Mouse (Mus musculus): ENCODE measurements around the gene Xrcc6. TPM values are rescaled to one million over a fixed set of nuclear protein-coding genes. Genes with fewer than 3 reads are reported as not detected.

Xrcc6 gene
- polyA plus RNA-seq, 1 experiment from 2014 or later: 58.4 TPM

- Histone ChIP-seq H3K27ac (no peak overlapping the region), H3K36me3 (no peaks in the 10 kb centered on the region), H3K4me2 (replicated peaks) (no peak overlapping the region), H3K4me3 (no peak overlapping the region), H3K4me1 (peaks cover 5% of the 10 kb centered on the region; the same call in 1 of the 2 replicates), H3K9me3 (replicated peaks) (no peaks in the 10 kb centered on the region; the same call in 1 of the 2 replicates), H3K27me3 (peaks cover 39% of the 10 kb centered on the region), H3K9ac (no peak overlapping the region)
- 89% methylated on average over 26 of the region's 26 CpGs for WGBS
- no peak for ATAC-seq (ENCODE audit: low FRiP score)
Measured at GRCm38 (mm10) chr15:82071816-82072469, 84.3 kb downstream of the Xrcc6 start.

GRCm38 (mm10) chr15:82073490-82073889 is 85.9 kb downstream of the Xrcc6 start:
- no peak for ATAC-seq (ENCODE audit: low FRiP score)
- WGBS: 92% methylated on average over 7 of the region's 7 CpGs
- Histone ChIP-seq H3K9me3 (replicated peaks) (no peaks in the 10 kb centered on the region; the same call in 1 of the 2 replicates), H3K36me3 (no peaks in the 10 kb centered on the region), H3K9ac (no peak overlapping the region), H3K4me2 (replicated peaks) (no peak overlapping the region), H3K4me1 (peaks cover 5% of the 10 kb centered on the region; the same call in 1 of the 2 replicates), H3K27me3 (peaks cover 38% of the 10 kb centered on the region), H3K27ac (no peak overlapping the region), H3K4me3 (no peak overlapping the region)

GRCm38 (mm10) chr15:82079883-82080282 is 92.2 kb downstream of the Xrcc6 start:
- no peak overlapping the region for H3K4me3 ChIP-seq
- H3K4me2 ChIP-seq (replicated peaks): no peak overlapping the region
- WGBS: 64% methylated on average over 10 of the region's 10 CpGs
- H3K4me1 ChIP-seq: no peaks in the 10 kb centered on the region
- no peaks in the 10 kb centered on the region for H3K36me3 ChIP-seq
- H3K27ac ChIP-seq: no peak overlapping the region
- H3K9me3 ChIP-seq (replicated peaks): no peaks in the 10 kb centered on the region
- ATAC-seq (ENCODE audit: low FRiP score): no peak
- no peak overlapping the region for H3K9ac ChIP-seq
- peaks cover 6% of the 10 kb centered on the region; the same call in 1 of the 2 replicates for H3K27me3 ChIP-seq

GRCm38 (mm10) chr15:82081161-82081560 is 93.5 kb downstream of the Xrcc6 start:
- no peak for ATAC-seq (ENCODE audit: low FRiP score)
- 33% methylated on average over 7 of the region's 7 CpGs for WGBS

GRCm38 (mm10) chr15:82085606-82086005 is 98.0 kb downstream of the Xrcc6 start:
- WGBS: 90% methylated on average over 9 of the region's 9 CpGs
- ATAC-seq (ENCODE audit: low FRiP score): no peak
- Histone ChIP-seq H3K27me3 (no peaks in the 10 kb centered on the region; the same call in none of the 2 replicates), H3K9me3 (replicated peaks) (no peaks in the 10 kb centered on the region), H3K9ac (no peak overlapping the region), H3K4me1 (0 out of 2 replicates have a peak, but pooled peaks cover 3% of the 10 kb centered on the region), H3K36me3 (no peaks in the 10 kb centered on the region), H3K4me2 (replicated peaks) (no peak overlapping the region), H3K27ac (no peak overlapping the region), H3K4me3 (no peak overlapping the region)

More at GRCm38 (mm10) chr15:82081161-82081560, 93.5 kb downstream of the Xrcc6 start:
- H3K27ac ChIP-seq: no peak overlapping the region
- H3K4me3 ChIP-seq: no peak overlapping the region
- no peak overlapping the region for H3K9ac ChIP-seq
- no peaks in the 10 kb centered on the region for H3K4me1 ChIP-seq
- no peaks in the 10 kb centered on the region for H3K36me3 ChIP-seq
- H3K9me3 ChIP-seq (replicated peaks): no peaks in the 10 kb centered on the region
- H3K4me2 ChIP-seq (replicated peaks): no peak overlapping the region
- peaks cover 6% of the 10 kb centered on the region for H3K27me3 ChIP-seq

GRCm38 (mm10) chr15:82086131-82086530 is 98.5 kb downstream of the Xrcc6 start:
- Histone ChIP-seq H3K27ac (no peak overlapping the region), H3K9ac (no peak overlapping the region), H3K4me1 (0 out of 2 replicates have a peak, but pooled peaks cover 3% of the 10 kb centered on the region), H3K36me3 (no peaks in the 10 kb centered on the region), H3K9me3 (replicated peaks) (no peaks in the 10 kb centered on the region), H3K27me3 (no peaks in the 10 kb centered on the region; the same call in none of the 2 replicates), H3K4me2 (replicated peaks) (no peak overlapping the region), H3K4me3 (no peak overlapping the region)
- 83% methylated on average over 12 of the region's 12 CpGs for WGBS
- no peak for ATAC-seq (ENCODE audit: low FRiP score)

- Histone ChIP-seq H3K4me2 (replicated peaks) (no peak overlapping the region), H3K36me3 (no peaks in the 10 kb centered on the region), H3K4me3 (no peak overlapping the region), H3K9ac (no peak overlapping the region), H3K27me3 (no peaks in the 10 kb centered on the region; the same call in none of the 2 replicates), H3K27ac (no peak overlapping the region), H3K4me1 (0 out of 2 replicates have a peak, but pooled peaks cover 3% of the 10 kb centered on the region), H3K9me3 (replicated peaks) (no peaks in the 10 kb centered on the region)
- WGBS: 12% methylated on average over 10 of the region's 10 CpGs
- ATAC-seq (ENCODE audit: low FRiP score): no peak
Measured at GRCm38 (mm10) chr15:82087266-82087665, 99.6 kb downstream of the Xrcc6 start.

Other genes starting within 250 kb of the Xrcc6 start
- 51.6 and 52.1 TPM in 2 replicates for gene Zc3h7b, start 242.8 kb upstream of the Xrcc6 start, polyA plus RNA-seq (2016; fragmentation: Nextera tagmentation; extraction: Ambion mirVana)
- gene Rangap1, start 242.3 kb upstream of the Xrcc6 start, polyA plus RNA-seq (2016; fragmentation: Nextera tagmentation; extraction: Ambion mirVana): 131 and 134 TPM in 2 replicates
- gene Tef, start 185.4 kb upstream of the Xrcc6 start, polyA plus RNA-seq (2016; fragmentation: Nextera tagmentation; extraction: Ambion mirVana): 30.0 and 31.9 TPM in 2 replicates
- 20.4 and 21.2 TPM in 2 replicates for gene Tob2, start 129.0 kb upstream of the Xrcc6 start, polyA plus RNA-seq (2016; fragmentation: Nextera tagmentation; extraction: Ambion mirVana)
- gene Phf5a, start 115.9 kb upstream of the Xrcc6 start, polyA plus RNA-seq (2016; fragmentation: Nextera tagmentation; extraction: Ambion mirVana): 102 and 115 TPM in 2 replicates
- 193 TPM in 2 replicates for gene Aco2, start 115.5 kb upstream of the Xrcc6 start, polyA plus RNA-seq (2016; fragmentation: Nextera tagmentation; extraction: Ambion mirVana)
- 58.0 and 58.4 TPM in 2 replicates for gene Polr3h, start 61.6 kb upstream of the Xrcc6 start, polyA plus RNA-seq (2016; fragmentation: Nextera tagmentation; extraction: Ambion mirVana)
- 48.0 and 57.1 TPM in 2 replicates for gene Csdc2, start 51.1 kb upstream of the Xrcc6 start, polyA plus RNA-seq (2016; fragmentation: Nextera tagmentation; extraction: Ambion mirVana)
- gene Pmm1, start 26.9 kb upstream of the Xrcc6 start, polyA plus RNA-seq (2016; fragmentation: Nextera tagmentation; extraction: Ambion mirVana): 30.7 and 32.3 TPM in 2 replicates
- gene 1700029P11Rik, start 7.3 kb upstream of the Xrcc6 start, polyA plus RNA-seq (2016; fragmentation: Nextera tagmentation; extraction: Ambion mirVana): not detected in 2 replicates
- 41.4 and 42.3 TPM in 2 replicates for gene Desi1, start 46.0 kb downstream of the Xrcc6 start, polyA plus RNA-seq (2016; fragmentation: Nextera tagmentation; extraction: Ambion mirVana)
- gene Snu13, start 59.8 kb downstream of the Xrcc6 start, polyA plus RNA-seq (2016; fragmentation: Nextera tagmentation; extraction: Ambion mirVana): 169 and 192 TPM in 2 replicates
- not detected in 2 replicates for gene 4930407I10Rik, start 71.3 kb downstream of the Xrcc6 start, polyA plus RNA-seq (2016; fragmentation: Nextera tagmentation; extraction: Ambion mirVana)
- 0.14 TPM in 1 of 2 replicates, not detected in the other for gene Mei1, start 82.2 kb downstream of the Xrcc6 start, polyA plus RNA-seq (2016; fragmentation: Nextera tagmentation; extraction: Ambion mirVana)
- 17.0 and 17.1 TPM in 2 replicates for gene Ccdc134, start 140.1 kb downstream of the Xrcc6 start, polyA plus RNA-seq (2016; fragmentation: Nextera tagmentation; extraction: Ambion mirVana)
- 230 and 244 TPM in 2 replicates for gene Srebf2, start 159.3 kb downstream of the Xrcc6 start, polyA plus RNA-seq (2016; fragmentation: Nextera tagmentation; extraction: Ambion mirVana)
- gene Shisa8, start 225.0 kb downstream of the Xrcc6 start, polyA plus RNA-seq (2016; fragmentation: Nextera tagmentation; extraction: Ambion mirVana): 1.6 and 1.7 TPM in 2 replicates
- 0.18 and 0.34 TPM in 2 replicates for gene Tnfrsf13c, start 236.5 kb downstream of the Xrcc6 start, polyA plus RNA-seq (2016; fragmentation: Nextera tagmentation; extraction: Ambion mirVana)

All from hindbrain, embryonic 12.5 days (tissue).